Mouse (Mus musculus): ENCODE results near the gene 4930447C04Rik. TPM values are rescaled to one million over a fixed set of nuclear protein-coding genes. Genes with fewer than 3 reads are reported as not detected.

The 4930447C04Rik gene
- total RNA-seq, 2 experiments from 2014 or later = 0.14 to 0.57 TPM

GRCm38 (mm10) chr12:72944411-72945225, 4.0 kb upstream of the 4930447C04Rik start:
- no peak for DNase-seq
- intact Hi-C loops (cut with DNase I) = loop anchor here (5.0 kb wide), 1 partner anchor 98 kb away; no protein-coding TSS in a partner anchor

DNA sequence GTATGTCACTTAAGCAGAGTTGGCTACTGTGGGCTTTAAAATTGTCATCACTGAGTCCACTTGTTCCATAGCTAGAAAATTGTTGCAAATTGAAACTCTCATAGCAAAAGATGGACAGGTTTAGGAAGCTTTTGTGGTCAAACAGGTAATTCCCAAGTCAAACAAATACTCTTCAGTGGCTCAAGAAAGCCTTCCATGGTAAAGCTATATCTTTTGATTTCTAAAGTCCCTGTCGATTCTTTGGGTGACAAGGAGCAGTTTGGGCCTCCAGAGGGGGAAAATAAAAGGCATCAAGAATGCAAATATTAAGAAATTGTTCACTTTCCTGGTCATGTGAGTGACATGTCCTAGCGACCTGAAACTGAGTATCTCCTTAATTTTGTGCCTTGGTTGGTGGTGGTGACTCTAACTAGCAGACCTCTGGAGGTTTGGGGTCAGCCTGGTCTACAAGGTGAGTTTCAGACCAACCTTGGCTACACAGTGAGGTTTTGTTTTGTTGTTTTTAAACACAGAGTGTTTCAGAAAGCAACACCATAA, 3.1 kb upstream of the 4930447C04Rik start:
- DNase-seq = no peak
- intact Hi-C loops (cut with DNase I) = loop anchor here (5.0 kb wide), 1 partner anchor 99 kb away; no protein-coding TSS in a partner anchor

DNA sequence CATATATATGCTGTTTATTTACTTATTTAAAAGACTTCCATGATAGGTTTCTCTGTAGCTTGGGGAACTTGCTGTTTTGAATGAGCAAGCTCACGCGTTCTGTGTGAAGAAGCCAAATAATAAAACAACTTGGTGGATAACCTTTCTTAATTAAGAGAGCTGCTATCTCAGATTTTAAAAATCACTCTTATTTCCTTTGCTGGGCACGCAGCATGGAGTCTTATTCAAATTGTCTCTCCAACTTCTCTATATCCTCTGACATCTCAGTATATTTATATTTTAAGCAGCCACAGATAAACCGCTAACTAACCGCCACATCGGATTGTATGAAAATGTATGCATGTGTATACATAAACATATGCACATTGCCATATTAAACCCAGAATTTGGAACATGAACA, 1.6 kb upstream of the 4930447C04Rik start:
- DNase-seq = no peak
- intact Hi-C loops (cut with DNase I) = loop anchor here (5.0 kb wide), 1 partner anchor 100 kb away; no protein-coding TSS in a partner anchor

DNA sequence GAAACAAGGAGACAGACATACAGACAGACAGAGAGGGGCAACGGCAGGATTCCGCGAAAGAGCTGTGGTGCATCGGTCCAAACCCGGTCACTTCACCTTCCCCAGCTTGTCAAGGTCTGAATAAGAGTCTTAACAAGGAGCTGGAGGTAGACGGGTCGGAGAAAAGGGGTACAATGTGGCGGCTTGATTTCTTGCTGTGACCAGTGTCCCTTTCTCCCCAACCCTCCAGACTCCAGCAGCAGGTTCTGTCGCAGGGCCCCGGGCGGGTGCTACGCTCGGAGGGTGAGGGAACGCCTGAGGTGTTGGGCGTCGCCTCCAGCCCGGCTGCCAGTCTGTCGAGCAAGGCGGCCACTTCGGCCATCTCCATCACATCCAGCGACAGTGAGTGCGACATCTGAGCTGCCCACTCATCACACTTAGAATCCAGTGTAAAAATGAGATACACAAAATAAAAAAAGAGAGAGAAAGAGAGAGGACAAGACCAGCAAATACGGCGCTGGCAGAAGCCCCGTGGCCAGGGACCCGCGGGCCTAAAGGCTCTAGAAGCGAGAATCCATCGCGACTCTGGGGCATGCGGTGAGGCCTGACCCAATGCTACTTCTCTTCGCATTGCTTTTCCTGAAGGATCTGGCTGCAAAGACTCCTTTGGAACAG, 951 bp upstream of the 4930447C04Rik start:
- intact Hi-C loops (cut with DNase I) = loop anchor here (5.0 kb wide), 1 partner anchor 101 kb away; no protein-coding TSS in a partner anchor
- DNase-seq = no peak

DNA sequence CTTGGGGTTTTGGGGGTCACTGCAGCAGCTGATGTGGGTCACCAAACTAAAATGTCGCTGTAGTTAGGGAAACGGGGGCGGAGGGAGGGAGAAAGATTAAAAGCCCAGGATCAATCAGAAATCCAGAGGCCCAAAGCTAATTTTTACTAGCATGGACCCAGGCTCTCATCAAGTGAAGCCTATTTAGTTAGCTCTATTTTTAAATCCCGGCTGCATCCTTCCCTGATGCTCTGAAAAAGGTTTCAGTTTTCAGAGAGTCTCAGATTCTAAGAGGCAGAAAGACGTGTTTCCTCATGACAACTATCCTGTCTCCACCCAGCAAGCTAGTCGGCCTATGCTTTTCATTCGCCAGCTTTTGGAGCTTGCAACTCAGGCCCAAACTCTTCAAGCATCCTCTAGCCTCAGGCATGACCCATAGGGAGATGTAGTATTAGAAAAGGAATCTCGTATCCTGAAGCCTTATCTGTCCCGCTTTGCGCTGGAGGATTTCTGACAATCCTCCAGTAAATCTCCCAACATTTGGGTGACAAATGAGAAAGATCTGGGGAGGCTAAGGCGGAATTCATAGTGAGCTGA, 336 bp upstream of the 4930447C04Rik start:
- intact Hi-C loops (cut with DNase I) = loop anchor here (5.0 kb wide), 1 partner anchor 101 kb away; no protein-coding TSS in a partner anchor
- DNase-seq = no peak

- DNase-seq = no peak
- intact Hi-C loops (cut with DNase I) = loop anchor here (5.0 kb wide), 1 partner anchor 103 kb away; no protein-coding TSS in a partner anchor
Observed at GRCm38 (mm10) chr12:72939616-72940015, 958 bp downstream of the 4930447C04Rik start, which contains the start of gene Six6. Six6 (plus strand) TSS chr12:72939892.

DNA sequence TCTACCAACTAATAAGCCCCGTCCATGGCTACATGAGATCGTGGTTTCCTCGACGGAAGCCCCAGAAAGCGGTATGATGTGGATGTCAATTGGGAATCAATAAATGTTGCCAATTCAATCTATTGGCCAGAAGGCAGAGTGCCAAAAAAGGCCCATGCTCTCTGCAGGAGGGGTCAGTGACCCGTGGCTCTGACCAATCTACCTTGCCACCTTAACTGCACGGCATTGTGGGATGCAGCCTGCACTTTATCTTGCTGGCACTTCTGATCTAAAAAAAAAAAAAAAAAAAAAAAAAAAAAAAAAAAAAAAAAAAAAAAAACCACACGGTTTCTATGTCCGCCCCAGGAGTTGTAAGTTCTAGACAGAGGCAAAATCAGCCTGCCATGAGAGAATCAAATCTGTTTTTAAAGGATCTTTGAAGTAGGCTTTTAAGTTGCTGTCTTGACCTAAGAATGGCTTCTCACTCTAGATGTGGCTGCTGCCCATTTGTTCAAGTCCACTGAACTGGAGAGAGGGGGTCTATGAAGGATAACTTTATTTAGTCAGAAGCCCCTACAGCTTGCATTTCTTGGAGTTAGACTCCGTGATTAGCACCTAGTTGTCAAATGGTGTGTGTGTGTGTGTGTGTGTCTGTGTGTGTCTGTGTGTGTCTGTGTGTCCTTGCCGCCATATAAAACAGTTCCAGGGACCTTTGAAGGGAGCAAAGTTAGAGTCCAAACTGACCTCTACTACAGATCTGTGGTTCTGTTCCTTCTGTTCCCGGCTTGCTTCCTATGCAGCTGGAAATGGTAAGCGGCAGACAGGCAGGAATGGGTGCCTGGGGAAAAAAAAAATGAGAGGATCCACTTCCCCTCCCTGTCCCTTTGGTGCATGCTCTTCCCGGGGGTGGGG, 1.7 kb downstream of the 4930447C04Rik start:
- intact Hi-C loops (cut with DNase I) = no loop called here
- DNase-seq = no peak

GRCm38 (mm10) chr12:72938176-72938575, 2.4 kb downstream of the 4930447C04Rik start:
- no peak for DNase-seq
- intact Hi-C loops (cut with DNase I) = no loop called here

DNA sequence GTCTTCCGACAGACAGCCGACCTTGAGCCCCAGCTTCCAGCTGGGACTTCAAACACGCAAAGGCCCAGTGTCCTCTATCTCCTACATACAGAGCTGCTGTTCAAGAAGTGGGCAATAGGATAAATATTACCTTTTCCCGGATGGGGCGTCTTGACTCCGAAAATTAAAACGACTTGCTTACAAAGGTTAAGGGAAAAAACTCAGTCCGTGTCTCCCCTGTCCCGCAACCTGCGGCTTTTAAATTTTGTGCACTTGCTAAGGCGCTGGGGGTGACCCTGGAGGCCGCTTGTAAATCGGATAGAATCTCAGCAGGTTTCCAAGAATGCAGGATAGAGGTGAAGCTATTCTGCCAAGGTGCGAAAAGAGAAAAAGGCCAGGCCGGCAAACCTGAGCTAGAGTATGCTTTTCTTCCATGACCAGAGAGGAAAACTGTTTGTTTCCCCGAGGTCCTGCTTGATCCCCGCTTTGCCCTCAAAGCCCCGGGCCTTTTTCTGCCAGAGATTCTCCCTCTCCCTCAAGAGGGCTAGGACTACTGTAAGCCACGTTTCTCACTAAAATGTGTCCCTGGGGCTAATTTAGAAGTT, 2.9 kb downstream of the 4930447C04Rik start:
- intact Hi-C loops (cut with DNase I) = no loop called here
- no peak for DNase-seq

DNA sequence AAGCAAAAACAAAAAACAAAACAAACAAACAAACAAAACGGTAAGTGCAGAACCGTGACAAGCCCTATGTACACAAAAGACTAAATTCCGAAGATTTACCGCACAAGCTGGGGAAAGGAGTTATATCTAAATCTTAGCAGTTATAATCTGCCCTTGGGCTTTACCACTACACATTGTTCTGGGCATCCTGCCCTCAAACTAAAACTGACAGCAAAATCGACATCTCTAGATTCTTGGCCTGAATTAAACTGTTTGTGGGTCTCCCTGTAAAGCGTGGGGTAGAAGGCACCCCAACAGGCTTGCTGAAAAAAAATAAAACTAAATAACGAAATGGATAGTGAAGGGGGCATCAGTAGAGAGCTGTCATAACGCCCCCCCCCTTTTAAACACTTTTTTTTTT, 3.8 kb downstream of the 4930447C04Rik start:
- DNase-seq = no peak
- intact Hi-C loops (cut with DNase I) = no loop called here

GRCm38 (mm10) chr12:72917159-72917993, 23.2 kb downstream of the 4930447C04Rik start:
- no peak for DNase-seq
- intact Hi-C loops (cut with DNase I) = no loop called here

GRCm38 (mm10) chr12:72854377-72855032, 86.1 kb downstream of the 4930447C04Rik start:
- intact Hi-C loops (cut with DNase I) = no loop called here
- no peak for DNase-seq

DNA sequence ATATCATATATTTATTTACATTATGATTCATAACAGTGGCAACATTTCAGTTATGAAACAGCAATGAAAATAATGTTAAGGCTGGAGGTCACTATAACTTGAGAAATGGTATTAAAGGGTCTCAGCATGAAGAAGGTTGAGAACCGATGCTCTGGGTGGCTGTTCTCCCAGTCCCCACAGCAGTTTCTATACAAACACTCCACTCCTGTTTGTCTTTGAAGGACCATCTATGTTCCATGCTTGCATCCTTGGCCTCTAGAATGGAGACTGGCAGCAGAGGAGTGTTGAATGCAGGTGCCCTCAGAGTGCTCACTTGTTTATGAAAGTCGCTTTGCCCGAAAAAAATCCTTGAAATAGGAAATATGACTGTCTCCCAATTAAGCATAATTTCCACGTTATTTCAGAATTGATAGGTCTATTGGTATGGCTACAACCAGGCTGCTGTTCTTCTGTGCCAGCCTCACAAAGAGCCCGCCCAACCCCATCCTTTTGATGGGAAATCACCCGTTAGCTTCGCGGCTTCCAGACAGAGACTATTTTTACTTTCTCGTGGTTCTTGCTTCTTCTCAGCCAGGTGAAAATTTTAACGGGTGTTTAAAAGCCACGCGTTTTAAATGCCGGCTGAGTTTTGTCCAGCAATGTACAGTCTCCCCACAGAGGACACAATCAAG, 87.0 kb downstream of the 4930447C04Rik start:
- no peak for DNase-seq
- intact Hi-C loops (cut with DNase I) = no loop called here

DNA sequence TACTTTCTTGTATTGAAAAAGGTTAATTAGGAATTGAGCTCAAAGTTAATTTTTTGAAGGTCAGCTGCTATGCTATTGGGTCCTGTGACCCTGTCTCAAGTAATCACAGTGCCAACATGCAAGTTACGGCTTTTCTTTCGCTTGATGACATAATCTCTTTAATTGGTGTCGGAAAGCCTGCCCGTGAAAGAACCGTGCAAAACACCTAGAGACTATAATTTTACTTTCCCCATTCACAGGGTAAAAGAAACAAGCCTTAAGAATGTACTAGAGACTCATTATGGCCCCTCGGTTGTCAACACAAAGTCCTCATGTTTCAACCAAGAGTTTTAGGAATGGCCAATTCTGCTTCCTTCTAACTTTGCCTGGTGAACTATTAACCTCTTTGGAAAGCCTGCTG, 88.3 kb downstream of the 4930447C04Rik start:
- intact Hi-C loops (cut with DNase I) = no loop called here

DNA sequence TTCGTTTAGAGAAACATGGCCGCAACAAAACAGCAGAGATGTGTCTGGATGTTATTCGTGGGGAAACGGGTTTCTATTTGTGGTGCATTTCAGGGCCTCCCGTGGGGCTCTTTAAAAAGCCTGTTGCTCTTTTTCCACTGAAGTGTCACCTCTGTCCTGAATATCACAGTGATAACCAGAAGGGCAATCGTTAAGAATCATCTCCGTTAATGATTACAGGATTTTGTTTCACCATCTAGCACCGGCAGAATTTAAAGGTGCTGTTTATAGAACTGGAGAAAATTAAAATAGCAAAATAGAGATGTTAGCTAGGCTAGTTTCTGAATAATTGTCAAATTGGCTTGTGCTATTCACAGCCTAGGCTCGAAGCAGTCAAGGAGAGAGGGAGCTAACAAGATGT, 90.4 kb downstream of the 4930447C04Rik start:
- DNase-seq = no peak
- intact Hi-C loops (cut with DNase I) = no loop called here

More for the DNA sequence above, 88.3 kb downstream of the 4930447C04Rik start:
- no peak for DNase-seq

- peak; percentile 42 to 46 for DNase-seq
- intact Hi-C loops (cut with DNase I) = loop anchor here (1.0 to 5.0 kb wide), 4 partner anchors 126 to 705 kb away; no protein-coding TSS in a partner anchor
Observed at GRCm38 (mm10) chr12:72847725-72848124, 92.8 kb downstream of the 4930447C04Rik start.

GRCm38 (mm10) chr12:72845946-72846345, 94.6 kb downstream of the 4930447C04Rik start:
- intact Hi-C loops (cut with DNase I) = loop anchor here (5.0 kb wide), 1 partner anchor 706 kb away; no protein-coding TSS in a partner anchor
- DNase-seq = no peak
